Mouse (Mus musculus) CH12.LX (cell line): Measurements from ENCODE around the gene Ttc7. TPM values are rescaled to one million over a fixed set of nuclear protein-coding genes. Genes with fewer than 3 reads are reported as not detected.

ENCODE experiments used
- DNase-seq: peaks from one replicate; pipeline ENCODE4 v3.0.0-alpha.2; 2013; ENCODE audit errors: extremely low read depth
- H3K27ac ChIP-seq: 2 replicates; pipeline ENCODE4 v1.5.1; 2012; ENCODE audit warnings: low read depth, mild to moderate bottlenecking, control low read depth, moderate library complexity; ENCODE audit not compliant: insufficient read depth
- H3K27me3 ChIP-seq: replicated peaks from 2 replicates; pipeline ENCODE3; 2012; ENCODE audit warnings: inconsistent platforms
- H3K36me3 ChIP-seq, 2 experiments: replicated peaks in 1 of 2; 2 replicates each; pipeline versions ENCODE3 to v1.6.1; 2012; ENCODE audit warnings: inconsistent platforms in 1 of 2, low read length in 1 of 2, mild to moderate bottlenecking in 1 of 2, mixed read lengths in 1 of 2, moderate library complexity in 1 of 2; ENCODE audit not compliant: control insufficient read depth in 1 of 2, insufficient read depth in 1 of 2
- H3K4me1 ChIP-seq, 2 experiments: 2 replicates each; pipeline ENCODE4 v1.6.1; 2012; ENCODE audit warnings: inconsistent platforms in 1 of 2, moderate library complexity in 1 of 2; ENCODE audit not compliant: insufficient read depth in 2 of 2, control insufficient read depth in 1 of 2
- H3K4me2 ChIP-seq: 2 replicates; pipeline ENCODE4 v1.6.1; 2012; ENCODE audit warnings: low read depth, mild to moderate bottlenecking, control low read depth; ENCODE audit not compliant: poor library complexity, insufficient read depth, severe bottlenecking
- H3K4me3 ChIP-seq, 3 experiments: fragments of 150-350 bp in 1 of 3; sonication (generic) in 1 of 3; replicated peaks in 1 of 3; 2 replicates each; pipeline versions ENCODE3 to v1.5.1; 2011 to 2012; ENCODE audit warnings: low read depth in 2 of 3, low read length in 2 of 3, mild to moderate bottlenecking in 2 of 3, moderate library complexity in 2 of 3, control low read depth in 1 of 3, improper control_type of control experiment in 1 of 3, inconsistent platforms in 1 of 3, mixed read lengths in 1 of 3; ENCODE audit not compliant: poor library complexity in 1 of 3
- H3K79me2 ChIP-seq: replicated peaks from 2 replicates; pipeline ENCODE4 v1.6.1; 2012; ENCODE audit warnings: mild to moderate bottlenecking, moderate library complexity; ENCODE audit not compliant: control insufficient read depth, poor library complexity, insufficient read depth, severe bottlenecking; ENCODE audit errors: extremely low read depth
- H3K9ac ChIP-seq: 2 replicates; pipeline ENCODE4 v1.6.1; 2012; ENCODE audit warnings: low read depth, mild to moderate bottlenecking, control low read depth, moderate library complexity; ENCODE audit not compliant: insufficient read depth
- H3K9me3 ChIP-seq: replicated peaks from 2 replicates; pipeline ENCODE3; 2012; ENCODE audit warnings: low read length, inconsistent platforms, mixed read lengths
- BHLHE40 ChIP-seq: IDR thresholded peaks from 2 replicates; pipeline ENCODE4 v1.6.1; 2011; ENCODE audit warnings: mild to moderate bottlenecking, low read depth, low read length, improper control_type of control experiment
- E2F4 ChIP-seq: IDR thresholded peaks from 2 replicates; pipeline ENCODE4 v1.6.1; 2011; ENCODE audit warnings: low read depth, low read length, improper control_type of control experiment; ENCODE audit not compliant: insufficient replicate concordance
- ETS1 ChIP-seq: conservative IDR thresholded peaks from 2 replicates; pipeline ENCODE4 v1.6.1; 2012; ENCODE audit warnings: low read depth, mild to moderate bottlenecking, inconsistent platforms, low read length, improper control_type of control experiment, moderate library complexity
- GABPA ChIP-seq: IDR thresholded peaks from 2 replicates; pipeline ENCODE4 v1.6.1; 2012; ENCODE audit warnings: low read depth, low read length, improper control_type of control experiment, inconsistent platforms; ENCODE audit not compliant: insufficient replicate concordance
- HCFC1 ChIP-seq: IDR thresholded peaks from 2 replicates; pipeline ENCODE4 v1.6.1; 2012; ENCODE audit warnings: low read depth, mild to moderate bottlenecking, inconsistent platforms, low read length, improper control_type of control experiment
- IRF4 ChIP-seq: IDR thresholded peaks from 2 replicates; pipeline ENCODE4 v1.6.1; 2014; ENCODE audit warnings: low read depth, mild to moderate bottlenecking, inconsistent platforms, low read length, improper control_type of control experiment
- JUND ChIP-seq: conservative IDR thresholded peaks from 2 replicates; pipeline ENCODE4 v1.6.1; 2011; ENCODE audit warnings: low read depth, low read length, improper control_type of control experiment
- KAT2A ChIP-seq: IDR thresholded peaks from 2 replicates; pipeline ENCODE4 v1.6.1; 2012; ENCODE audit warnings: low read length, improper control_type of control experiment, inconsistent platforms; ENCODE audit not compliant: insufficient replicate concordance
- MEF2A ChIP-seq: IDR thresholded peaks from 2 replicates; pipeline ENCODE4 v1.6.1; 2014; ENCODE audit warnings: low read depth, mild to moderate bottlenecking, inconsistent platforms, low read length, improper control_type of control experiment, borderline replicate concordance
- NELFE ChIP-seq: IDR thresholded peaks from 2 replicates; pipeline ENCODE4 v1.6.1; 2011; ENCODE audit warnings: low read depth, low read length, improper control_type of control experiment
- POLR2A ChIP-seq: IDR thresholded peaks from 2 replicates; pipeline ENCODE4 v1.6.1; 2011; ENCODE audit warnings: low read depth, mild to moderate bottlenecking, improper control_type of control experiment, low read length
- RAD21 ChIP-seq: IDR thresholded peaks from 2 replicates; pipeline ENCODE4 v1.6.1; 2011; ENCODE audit warnings: low read depth, mild to moderate bottlenecking, low read length, improper control_type of control experiment, moderate library complexity
- SMC3 ChIP-seq: IDR thresholded peaks from 2 replicates; pipeline ENCODE4 v1.6.1; 2011; ENCODE audit warnings: low read depth, low read length, improper control_type of control experiment
- TBP ChIP-seq: conservative IDR thresholded peaks from 2 replicates; pipeline ENCODE4 v1.6.1; 2011; ENCODE audit warnings: low read depth, low read length, improper control_type of control experiment
- TCF12 ChIP-seq: IDR thresholded peaks from 2 replicates; pipeline ENCODE4 v1.6.1; 2014; ENCODE audit warnings: low read depth, mild to moderate bottlenecking, inconsistent platforms, low read length, improper control_type of control experiment
- ZC3H11A ChIP-seq: IDR thresholded peaks from 2 replicates; pipeline ENCODE4 v1.6.1; 2012; ENCODE audit warnings: low read depth, mild to moderate bottlenecking, inconsistent platforms, low read length, improper control_type of control experiment
- ZKSCAN1 ChIP-seq: IDR thresholded peaks from 2 replicates; pipeline ENCODE4 v1.6.1; 2012; ENCODE audit warnings: low read depth, inconsistent platforms, low read length, improper control_type of control experiment, borderline replicate concordance
- ZNF384 ChIP-seq: IDR thresholded peaks from 2 replicates; pipeline ENCODE4 v1.6.1; 2012; ENCODE audit warnings: low read depth, low read length, improper control_type of control experiment, inconsistent platforms
- dilution Hi-C: fragments of 300-500 bp; cut with MboI; formaldehyde crosslinking; loops from 2 replicates; pipeline ENCODE4 v1.14.3; 2020; ENCODE audit warnings: low sequenced_read_pairs; ENCODE audit not compliant: extremely low pct_unique_long_range_greater_than_20kb, extremely low pct_ligation_motif_present
- in situ Hi-C: fragments of 300-500 bp; cut with MboI; formaldehyde crosslinking; loops from 3 replicates; pipeline ENCODE4 v1.14.3; 2019; ENCODE audit warnings: low sequenced_read_pairs, low pct_ligation_motif_present, low pct_unique_long_range_greater_than_20kb, mixed read lengths
- polyA plus RNA-seq: library from polyadenylated mRNA; unstranded; fragments of >175 nt; gene quantifications from 2 replicates; pipeline ENCODE4 v1.2.1, GENCODE M21; 2012; ENCODE audit warnings: low read depth; ENCODE audit not compliant: insufficient read length
- total RNA-seq, 2 experiments: library from RNA; depleted of rRNA; stranded (reverse); fragments of 300-350 nt in 1 of 2; fragments of >200 nt in 1 of 2; gene quantifications; 2 replicates each; pipeline ENCODE4 v1.2.3; 2012 to 2014

The Ttc7 gene
- total and polyA plus RNA-seq, 3 experiments, result 6.2 to 16.4 (median 12.8) TPM

- Histone ChIP-seq H3K27me3 (no peaks in the 10 kb centered on the region), H3K27ac (no peak overlapping the region), H3K9ac (no peak overlapping the region), H3K4me2 (no peak overlapping the region), H3K4me1 (peaks cover 0 to 6% of the 10 kb centered on the region in 2 experiments; a peak in 1 of 4 replicates), H3K79me2 (no peaks in the 10 kb centered on the region), H3K36me3 (peaks cover 0 to 78% of the 10 kb centered on the region in 2 experiments), H3K4me3 (no peak overlapping the region)
- no peak for DNase-seq
- in situ Hi-C loops, result no loop called here
- TF ChIP-seq ZNF384 (no peak), BHLHE40 (no peak), TBP (no peak)
- TF ChIP-seq, all 38 proteins: peak for 0
- dilution Hi-C loops, result no loop called here
- peaks cover 3% of the 10 kb centered on the region for H3K9me3 ChIP-seq
Measured at GRCm38 (mm10) chr17:87339122-87339521, 56.4 kb downstream of the Ttc7 start.

DNA sequence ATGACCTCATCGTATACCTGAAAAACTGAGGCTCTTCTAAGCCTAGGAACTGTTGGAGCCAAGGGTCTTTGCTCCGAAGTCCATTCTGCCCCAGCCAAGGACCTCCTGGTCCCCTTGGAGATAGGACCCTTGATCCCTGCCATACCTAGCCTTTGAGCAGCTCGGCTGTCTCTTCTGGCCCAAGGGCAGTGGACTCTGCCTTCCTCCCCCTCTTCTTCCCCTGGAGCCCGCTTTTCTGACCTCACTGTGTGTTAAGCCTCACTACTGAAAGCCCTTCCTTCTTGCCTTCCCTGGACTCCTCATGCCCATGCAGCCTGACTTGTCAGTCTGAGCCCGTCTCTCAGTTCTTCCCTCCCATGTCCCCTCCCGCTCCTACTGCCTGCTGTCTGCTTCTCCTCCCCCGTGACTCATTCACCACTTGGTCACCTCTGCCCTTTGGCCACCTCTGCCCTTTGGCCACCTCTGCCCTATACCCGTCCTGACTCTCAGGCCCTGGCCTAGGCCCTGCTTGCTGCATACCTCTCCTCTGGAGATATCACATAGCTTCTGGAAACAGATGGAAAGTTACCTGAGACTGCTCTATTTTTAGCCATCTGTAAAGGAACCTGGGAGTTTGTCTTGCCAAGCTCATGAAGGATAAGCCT is 60.5 kb downstream of the Ttc7 start:
- H3K27ac ChIP-seq, result no peak overlapping the region
- in situ Hi-C loops, result no loop called here
- TF ChIP-seq ZNF384 (no peak), MEF2A (no peak), RAD21 (no peak), SMC3 (no peak), KAT2A (no peak), IRF4 (no peak), ZKSCAN1 (no peak), JUND (no peak), NELFE (no peak), POLR2A (no peak), E2F4 (no peak), ETS1 (no peak), GABPA (no peak), ZC3H11A (no peak), HCFC1 (no peak), TCF12 (no peak)
- H3K9me3 ChIP-seq, result peaks cover 2% of the 10 kb centered on the region
- no peak overlapping the region for H3K9ac ChIP-seq
- H3K27me3 ChIP-seq, result no peaks in the 10 kb centered on the region
- dilution Hi-C loops, result no loop called here
- H3K36me3 ChIP-seq, result peaks cover 0 to 58% of the 10 kb centered on the region in 2 experiments
- peaks cover 0 to 12% of the 10 kb centered on the region in 2 experiments; a peak in 2 of 4 replicates for H3K4me1 ChIP-seq
- no peaks in the 10 kb centered on the region for H3K79me2 ChIP-seq
- no peak overlapping the region for H3K4me2 ChIP-seq
- no peak for DNase-seq
- H3K4me3 ChIP-seq, result no peak overlapping the region
